13 mouse cellular contexts compared by ENCODE assay signal in genomic region chr15:25669283-25670247, GRCm38 (mm10). TPM values are rescaled to one million over a fixed set of nuclear protein-coding genes. Genes with fewer than 3 reads are reported as not detected.
DNase-seq lines count a peak whose midpoint lies in the region; ATAC-seq and TF ChIP-seq lines count a peak whose summit lies in the region.
"Had no signal": no experiment of that assay in that cellular context is flagged by ENCODE, and none has a peak within 500 bp of the region (broad histone marks: within the 10 kb centered on the region; RNA-seq: fewer than 3 reads in every experiment).

No protein-coding gene starts in this region.

- peak; percentile 40 for DNase-seq in lung, embryonic 14.5 days
- no peak for DNase-seq in lung, postnatal 25 days (ENCODE audit: low spot score)
- DNase-seq in brain, embryonic 14.5 days (ENCODE audit: low read depth) = peak; percentile 39
- no peak for DNase-seq in heart, adult 18-20 months
- no peak for DNase-seq in cerebellum, adult 18-20 months
- DNase-seq: adrenal gland, postnatal 10 days; cerebellum, adult 2 months had no signal

- no peak for TF ChIP-seq CTCF in lung, embryonic 14.5 days (IDR thresholded peaks at IDR 0.05; ENCODE audit: low read depth)
- no peak for TF ChIP-seq CTCF in brain, embryonic 14.5 days (IDR thresholded peaks at IDR 0.05; ENCODE audit: borderline replicate concordance, extremely low read depth, insufficient read depth, insufficient read length)

- H3K27me3 ChIP-seq in forebrain, embryonic 13.5 days = peaks cover 36% of the 10 kb centered on the region
- H3K27me3 ChIP-seq in forebrain, embryonic 15.5 days = 0 out of 2 replicates have a peak, but pooled peaks cover 4% of the 10 kb centered on the region
- no peaks in the 10 kb centered on the region for H3K27me3 ChIP-seq in lung, embryonic 14.5 days (ENCODE audit: insufficient read depth, low read length)
- H3K27me3 ChIP-seq in limb, embryonic 15.5 days = no peaks in the 10 kb centered on the region
- H3K27me3 ChIP-seq: CH12.LX; neural tube, embryonic 13.5 days had no signal

- no peak overlapping the region for H3K4me2 ChIP-seq in forebrain, embryonic 13.5 days
- H3K4me2 ChIP-seq in forebrain, embryonic 15.5 days (replicated peaks) = no peak overlapping the region
- no peak overlapping the region for H3K4me2 ChIP-seq in lung, embryonic 14.5 days
- no peak overlapping the region for H3K4me2 ChIP-seq in limb, embryonic 15.5 days
- H3K4me2 ChIP-seq: neural tube, embryonic 13.5 days had no signal

- H3K27ac ChIP-seq in forebrain, embryonic 13.5 days = no peak overlapping the region
- no peak overlapping the region for H3K27ac ChIP-seq in forebrain, embryonic 15.5 days (replicated peaks)
- H3K27ac ChIP-seq in lung, embryonic 14.5 days (ENCODE audit: low read depth) = no peak overlapping the region
- peak overlapping the region; percentile 22; the same call in 1 of the 2 replicates for H3K27ac ChIP-seq in limb, embryonic 15.5 days
- H3K27ac ChIP-seq: layer of hippocampus, adult 2 months; neural tube, embryonic 13.5 days had no signal

- no peak overlapping the region for H3K4me3 ChIP-seq in forebrain, embryonic 13.5 days
- H3K4me3 ChIP-seq in forebrain, embryonic 15.5 days = no peak overlapping the region
- no peak overlapping the region for H3K4me3 ChIP-seq in lung, embryonic 14.5 days (ENCODE audit: low read depth, low read length)
- H3K4me3 ChIP-seq in limb, embryonic 15.5 days = no peak overlapping the region
- H3K4me3 ChIP-seq: layer of hippocampus, adult 2 months; neural tube, embryonic 13.5 days had no signal

- peak; percentile 20 for ATAC-seq in forebrain, embryonic 13.5 days
- ATAC-seq in forebrain, embryonic 15.5 days (replicated peaks) = no peak; the same call in 1 of the 2 replicates
- peak; percentile 26; the same call in 1 of the 2 replicates for ATAC-seq in lung, embryonic 14.5 days (ENCODE audit: insufficient read depth)
- peak; percentile 32; the same call in 1 of the 2 replicates for ATAC-seq in limb, embryonic 15.5 days (ENCODE audit: insufficient number of reproducible peaks, low FRiP score, low TSS enrichment, low read depth)

- H3K4me1 ChIP-seq in forebrain, embryonic 13.5 days = peaks cover 17% of the 10 kb centered on the region
- peaks cover 15% of the 10 kb centered on the region for H3K4me1 ChIP-seq in forebrain, embryonic 15.5 days
- H3K4me1 ChIP-seq in lung, embryonic 14.5 days (ENCODE audit: insufficient read depth) = peaks cover 3% of the 10 kb centered on the region; the same call in 1 of the 2 replicates
- peaks cover 22% of the 10 kb centered on the region for H3K4me1 ChIP-seq in limb, embryonic 15.5 days

- 21% methylated on average over 16 of the region's 16 CpGs for WGBS in forebrain, embryonic 13.5 days
- 26% methylated on average over 16 of the region's 16 CpGs for WGBS in forebrain, embryonic 15.5 days
- WGBS in lung, embryonic 14.5 days = 44% methylated on average over 16 of the region's 16 CpGs
- WGBS in limb, embryonic 15.5 days = 41% methylated on average over 16 of the region's 16 CpGs

- no peaks in the 10 kb centered on the region for H3K36me3 ChIP-seq in forebrain, embryonic 13.5 days (ENCODE audit: poor library complexity, severe bottlenecking)
- H3K36me3 ChIP-seq in forebrain, embryonic 15.5 days = no peaks in the 10 kb centered on the region
- peaks cover 8% of the 10 kb centered on the region; the same call in 1 of the 2 replicates for H3K36me3 ChIP-seq in lung, embryonic 14.5 days (ENCODE audit: insufficient read depth)
- peaks cover 8% of the 10 kb centered on the region; the same call in 1 of the 2 replicates for H3K36me3 ChIP-seq in limb, embryonic 15.5 days
- H3K36me3 ChIP-seq: neural tube, embryonic 13.5 days had no signal

- no peak overlapping the region for H3K9ac ChIP-seq in forebrain, embryonic 13.5 days
- no peak overlapping the region for H3K9ac ChIP-seq in forebrain, embryonic 15.5 days (replicated peaks)
- H3K9ac ChIP-seq in lung, embryonic 14.5 days = no peak overlapping the region
- no peak overlapping the region for H3K9ac ChIP-seq in limb, embryonic 15.5 days
- H3K9ac ChIP-seq: neural tube, embryonic 13.5 days had no signal

- no peaks in the 10 kb centered on the region for H3K9me3 ChIP-seq in forebrain, embryonic 13.5 days (replicated peaks)
- H3K9me3 ChIP-seq in forebrain, embryonic 15.5 days = no peaks in the 10 kb centered on the region
- no peaks in the 10 kb centered on the region for H3K9me3 ChIP-seq in lung, embryonic 14.5 days (ENCODE audit: low read depth, low read length)
- no peaks in the 10 kb centered on the region for H3K9me3 ChIP-seq in limb, embryonic 15.5 days
- H3K9me3 ChIP-seq: neural tube, embryonic 13.5 days had no signal

- TF ChIP-seq POLR2A in brain, embryonic 14.5 days (IDR thresholded peaks at IDR 0.05; ENCODE audit: borderline replicate concordance, extremely low read depth, insufficient read depth, insufficient read length, poor library complexity, severe bottlenecking) = no peak

RNA-seq across cellular contexts. Expression of gene Myo10, which starts 47.2 kb away (rescaled TPM):
- 54.1 and 61.4 TPM in 2 replicates for polyA plus RNA-seq in forebrain, embryonic 13.5 days (2015; fragmentation: Nextera tagmentation; extraction: Ambion mirVana)
- polyA plus RNA-seq in forebrain, embryonic 15.5 days (2015; fragmentation: Nextera tagmentation; extraction: Ambion mirVana) = 43.0 and 48.1 TPM in 2 replicates
- 48.5 and 54.8 TPM in 2 replicates for polyA plus RNA-seq in lung, embryonic 14.5 days (2014; fragmentation: Nextera tagmentation; extraction: Ambion mirVana)
- polyA plus RNA-seq in brain, embryonic 14.5 days (2012; rRNA removed) = 29.9 and 33.7 TPM in 2 replicates
- 28.4 and 28.6 TPM in 2 replicates for polyA plus RNA-seq in limb, embryonic 15.5 days (2015; fragmentation: Nextera tagmentation; extraction: Ambion mirVana)
- 10 to 100 TPM; 56.9 to 65.1 TPM for total RNA-seq in heart, adult 18-20 months (2021)

Comparison
In these comparisons a context has a peak if more than half of its experiments do, and no peak if none do; other contexts are left out.
1. DNase-seq: peak in lung, embryonic 14.5 days (single experiment) and brain, embryonic 14.5 days (single experiment); none in lung, postnatal 25 days (single experiment), heart, adult 18-20 months (0 of 2) and cerebellum, adult 18-20 months (0 of 2).